ENCODE assay signal across 7 mouse cellular contexts in the genomic region with DNA sequence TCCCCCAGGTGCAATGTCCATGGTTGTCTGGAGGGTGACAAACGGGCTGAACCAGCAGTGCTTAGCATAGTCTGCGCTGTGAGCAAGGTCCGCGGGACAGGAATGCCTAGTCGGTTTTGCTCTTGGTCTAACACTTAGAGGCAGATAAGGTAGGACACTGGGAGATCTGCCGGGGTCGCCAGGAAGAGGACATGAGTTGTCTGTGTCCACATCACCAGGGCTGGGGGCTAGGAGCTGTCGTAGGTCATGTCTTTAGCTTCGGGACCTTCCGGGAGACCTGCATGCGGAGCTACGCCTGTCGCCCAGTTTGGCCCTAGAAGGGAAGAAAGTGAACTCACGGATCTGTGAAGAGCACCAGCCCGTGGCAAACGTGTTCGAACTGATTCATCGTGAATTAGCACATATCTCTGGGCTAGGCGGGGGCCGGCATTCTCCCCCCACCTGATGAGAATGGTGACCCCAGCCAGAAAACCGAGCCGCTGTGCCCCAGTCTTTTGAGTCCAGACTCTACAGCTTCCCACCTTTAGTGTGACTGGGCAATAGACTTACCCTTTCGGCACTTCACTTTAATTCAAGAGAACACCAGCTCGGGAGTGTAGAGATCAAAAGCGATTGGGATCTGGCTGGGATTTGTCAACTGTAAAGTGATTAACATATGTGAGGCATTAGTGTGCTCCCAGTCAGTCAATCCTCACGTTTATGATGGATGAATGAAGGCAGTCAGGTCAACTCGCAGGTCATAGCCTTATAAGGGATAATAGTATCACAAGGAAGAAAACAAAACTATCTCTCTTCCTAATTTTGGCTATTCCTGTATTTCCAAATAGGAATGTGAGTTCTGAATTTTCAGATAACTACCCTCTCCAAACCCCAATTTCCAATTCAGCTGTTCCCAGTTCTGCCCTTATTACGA. TPM values are rescaled to one million over a fixed set of nuclear protein-coding genes. Genes with fewer than 3 reads are reported as not detected.
DNase-seq lines count a peak whose midpoint lies in the region; ATAC-seq lines count a peak whose summit lies in the region.

No protein-coding gene starts in this region.

- DNase-seq in NIH3T3 (ENCODE audit: low read depth): peak; percentile 32
- DNase-seq in embryonic facial prominence, embryonic 14.5 days (ENCODE audit: low spot score): no peak
- DNase-seq in kidney, adult 18-20 months: peak; percentile 71
- no peak for DNase-seq in layer of hippocampus, postnatal 10 days (ENCODE audit: low spot score in 2 of 2)
- no peak for DNase-seq in left cerebral cortex, postnatal 36 days (ENCODE audit: low spot score in 2 of 2)

- no peak overlapping the region for H3K27ac ChIP-seq in embryonic facial prominence, embryonic 14.5 days (replicated peaks; ENCODE audit: low read depth, low read length)
- no peak overlapping the region for H3K27ac ChIP-seq in midbrain, embryonic 13.5 days

- no peak for ATAC-seq in embryonic facial prominence, embryonic 14.5 days (ENCODE audit: low read depth)
- no peak for ATAC-seq in midbrain, embryonic 13.5 days
- no peak for ATAC-seq in monocyte, adult 5-6 weeks (replicated peaks; ENCODE audit: insufficient number of reproducible peaks, low FRiP score, low TSS enrichment, poor library complexity, severe bottlenecking)

- H3K4me2 ChIP-seq in embryonic facial prominence, embryonic 14.5 days (ENCODE audit: low read depth, low read length): peak overlapping the region; percentile 73
- peak overlapping the region; percentile 72 for H3K4me2 ChIP-seq in midbrain, embryonic 13.5 days (replicated peaks)

- peaks cover 30% of the 10 kb centered on the region for H3K4me1 ChIP-seq in embryonic facial prominence, embryonic 14.5 days (ENCODE audit: control insufficient read depth, insufficient read depth, low read length)
- peaks cover 41% of the 10 kb centered on the region for H3K4me1 ChIP-seq in midbrain, embryonic 13.5 days (replicated peaks)

- no peak overlapping the region for H3K9ac ChIP-seq in embryonic facial prominence, embryonic 14.5 days (ENCODE audit: low read depth, low read length)
- no peak overlapping the region for H3K9ac ChIP-seq in midbrain, embryonic 13.5 days (replicated peaks)

- H3K36me3 ChIP-seq in embryonic facial prominence, embryonic 14.5 days (ENCODE audit: control insufficient read depth, insufficient read depth, low read length): no peaks in the 10 kb centered on the region
- H3K36me3 ChIP-seq in midbrain, embryonic 13.5 days: no peaks in the 10 kb centered on the region

- peak overlapping the region; percentile 43 for H3K4me3 ChIP-seq in embryonic facial prominence, embryonic 14.5 days (ENCODE audit: low read depth, low read length)
- H3K4me3 ChIP-seq in midbrain, embryonic 13.5 days (replicated peaks): peak overlapping the region; percentile 45; the same call in 1 of the 2 replicates

- intact Hi-C loops in left cerebral cortex, postnatal 36 days (cut with DNase I): loop anchor here (2.0 to 5.0 kb wide), 3 partner anchors 78 to 464 kb away; no protein-coding TSS in a partner anchor

- peaks cover 62% of the 10 kb centered on the region for H3K27me3 ChIP-seq in embryonic facial prominence, embryonic 14.5 days (replicated peaks; ENCODE audit: control insufficient read depth, insufficient read depth, low read length)
- H3K27me3 ChIP-seq in midbrain, embryonic 13.5 days: peaks cover 80% of the 10 kb centered on the region

- WGBS in embryonic facial prominence, embryonic 14.5 days: 5% methylated on average over 28 of the region's 28 CpGs
- 5% methylated on average over 28 of the region's 28 CpGs for WGBS in midbrain, embryonic 13.5 days

- H3K9me3 ChIP-seq in embryonic facial prominence, embryonic 14.5 days (ENCODE audit: control insufficient read depth, low read length): no peaks in the 10 kb centered on the region
- no peaks in the 10 kb centered on the region for H3K9me3 ChIP-seq in midbrain, embryonic 13.5 days

RNA-seq across cellular contexts. Expression of a gene that starts 1.0 kb away (rescaled TPM):
- polyA plus RNA-seq in embryonic facial prominence, embryonic 14.5 days (2014; fragmentation: Nextera tagmentation; extraction: Ambion mirVana): 3.8 TPM in 2 replicates
- 4.5 TPM in 2 replicates for polyA plus RNA-seq in midbrain, embryonic 13.5 days (2015; fragmentation: Nextera tagmentation; extraction: Ambion mirVana)
- 1 to 10 TPM; 1.6 to 1.7 TPM for total RNA-seq in layer of hippocampus, postnatal 10 days (2021)
- not detected in 3 replicates for total RNA-seq in monocyte, adult 5-6 weeks (2017)
- total RNA-seq in left cerebral cortex, postnatal 36 days (2021): 1 to 10 TPM; 2.4 to 2.9 TPM

RNA-seq across cellular contexts. Expression of a gene that starts 11.7 kb away (rescaled TPM):
- 24.8 and 24.9 TPM in 2 replicates for polyA plus RNA-seq in embryonic facial prominence, embryonic 14.5 days (2014; fragmentation: Nextera tagmentation; extraction: Ambion mirVana)
- polyA plus RNA-seq in midbrain, embryonic 13.5 days (2015; fragmentation: Nextera tagmentation; extraction: Ambion mirVana): 57.6 and 63.2 TPM in 2 replicates
- total RNA-seq in layer of hippocampus, postnatal 10 days (2021): 10 to 100 TPM; 82.9 to 86.0 TPM
- 2.6 to 9.9 TPM (median 5.3 TPM) in 3 replicates for total RNA-seq in monocyte, adult 5-6 weeks (2017)
- 10 to 100 TPM; 46.1 to 69.2 TPM for total RNA-seq in left cerebral cortex, postnatal 36 days (2021)

Comparison
In these comparisons a context has a peak if more than half of its experiments do, and no peak if none do; other contexts are left out.
1. DNase-seq: peak in NIH3T3 (single experiment) and kidney, adult 18-20 months (single experiment); none in embryonic facial prominence, embryonic 14.5 days (single experiment), layer of hippocampus, postnatal 10 days (0 of 2) and left cerebral cortex, postnatal 36 days (0 of 2).